13 mouse cellular contexts compared by ENCODE assay signal in the genomic region with DNA sequence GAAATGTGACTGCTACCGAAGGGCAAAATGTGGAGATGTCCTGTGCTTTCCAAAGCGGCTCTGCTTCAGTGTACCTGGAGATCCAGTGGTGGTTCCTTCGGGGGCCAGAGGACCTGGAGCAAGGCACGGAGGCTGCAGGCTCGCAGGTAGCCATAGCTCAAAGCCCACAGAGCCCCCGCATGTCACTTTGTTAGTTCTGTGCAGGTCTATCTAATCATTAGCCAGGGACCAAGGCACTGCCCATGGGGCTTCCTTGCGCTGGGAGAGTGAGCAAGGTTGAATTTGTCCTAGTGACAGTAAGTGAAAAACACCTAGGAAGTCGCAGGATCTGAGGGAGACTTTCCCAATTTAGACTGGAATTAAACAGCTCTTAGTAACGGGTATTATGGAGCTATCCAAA. TPM values are rescaled to one million over a fixed set of nuclear protein-coding genes. Genes with fewer than 3 reads are reported as not detected.
DNase-seq lines count a peak whose midpoint lies in the region; ATAC-seq lines count a peak whose summit lies in the region.
"Had no signal": no experiment of that assay in that cellular context is flagged by ENCODE, and none has a peak within 500 bp of the region (broad histone marks: within the 10 kb centered on the region; RNA-seq: fewer than 3 reads in every experiment).

No protein-coding gene starts in this region.

- peak overlapping the region; percentile 82 for H3K9ac ChIP-seq in midbrain, embryonic 16.5 days (ENCODE audit: low read depth, low read length)

- H3K27ac ChIP-seq in hindbrain, embryonic 10.5 days = no peak overlapping the region
- peak overlapping the region; percentile 19; the same call in 1 of the 2 replicates for H3K27ac ChIP-seq in midbrain, embryonic 16.5 days (ENCODE audit: low read length)
- no peak overlapping the region for H3K27ac ChIP-seq in heart, embryonic 10.5 days

- WGBS in hindbrain, embryonic 10.5 days = 14% methylated on average over 9 of the region's 9 CpGs
- WGBS in midbrain, embryonic 16.5 days = 24% methylated on average over 9 of the region's 9 CpGs
- 24% methylated on average over 9 of the region's 9 CpGs for WGBS in heart, embryonic 10.5 days

- DNase-seq in embryo, embryonic 9.5 days (ENCODE audit: extremely low spot score) = peak; percentile 8
- DNase-seq in embryo, embryonic 11 days = no peak
- peak; percentile 37 for DNase-seq in brain, adult 2 months (ENCODE audit: low read depth, low spot score)
- peak; percentile 17 for DNase-seq in hindbrain, embryonic 10.5 days (ENCODE audit: low spot score)
- DNase-seq in spleen, adult 12 weeks (ENCODE audit: low spot score) = no peak
- DNase-seq in yolk sac, embryonic 10.5 days (ENCODE audit: low spot score) = no peak
- DNase-seq in heart, embryonic 10.5 days (ENCODE audit: low spot score) = no peak
- DNase-seq: cerebellum, adult 8-10 months; lung, adult 2 months; thymus, postnatal 4 days had no signal

- H3K36me3 ChIP-seq in hindbrain, embryonic 10.5 days = no peaks in the 10 kb centered on the region
- H3K36me3 ChIP-seq in midbrain, embryonic 16.5 days (ENCODE audit: control insufficient read depth, insufficient read depth, low read length) = no peaks in the 10 kb centered on the region
- no peaks in the 10 kb centered on the region for H3K36me3 ChIP-seq in heart, embryonic 10.5 days

- no peak for ATAC-seq in midbrain, embryonic 16.5 days
- ATAC-seq: intestine, embryonic 16.5 days had no signal

- H3K4me2 ChIP-seq in midbrain, embryonic 16.5 days (ENCODE audit: low read length) = peak overlapping the region; percentile 90

- H3K27me3 ChIP-seq in hindbrain, embryonic 10.5 days (ENCODE audit: insufficient read depth, poor library complexity, severe bottlenecking) = peaks cover 48% of the 10 kb centered on the region
- H3K27me3 ChIP-seq in midbrain, embryonic 16.5 days (ENCODE audit: control insufficient read depth, insufficient read depth, low read depth, low read length) = no peaks in the 10 kb centered on the region
- peaks cover 48% of the 10 kb centered on the region for H3K27me3 ChIP-seq in heart, embryonic 10.5 days (ENCODE audit: insufficient read depth, poor library complexity, severe bottlenecking)

- peaks cover 21% of the 10 kb centered on the region; the same call in 1 of the 2 replicates for H3K4me1 ChIP-seq in hindbrain, embryonic 10.5 days (replicated peaks)
- peaks cover 6% of the 10 kb centered on the region for H3K4me1 ChIP-seq in midbrain, embryonic 16.5 days (ENCODE audit: control insufficient read depth, insufficient read depth, low read length)
- H3K4me1 ChIP-seq in heart, embryonic 10.5 days = peaks cover 9% of the 10 kb centered on the region; the same call in 1 of the 2 replicates

- H3K9me3 ChIP-seq in hindbrain, embryonic 10.5 days = no peaks in the 10 kb centered on the region
- no peaks in the 10 kb centered on the region for H3K9me3 ChIP-seq in midbrain, embryonic 16.5 days (replicated peaks; ENCODE audit: control insufficient read depth, low read length, poor library complexity, severe bottlenecking)
- H3K9me3 ChIP-seq in heart, embryonic 10.5 days = no peaks in the 10 kb centered on the region

- H3K4me3 ChIP-seq in hindbrain, embryonic 10.5 days = 0 out of 2 replicates have a peak overlapping the region, but pooled peaks have one; percentile 62
- H3K4me3 ChIP-seq in midbrain, embryonic 16.5 days (ENCODE audit: low read depth, low read length) = peak overlapping the region; percentile 72
- H3K4me3 ChIP-seq in heart, embryonic 10.5 days = no peak overlapping the region

RNA-seq across cellular contexts. Expression of a gene that starts 2.4 kb away (rescaled TPM):
- polyA plus RNA-seq in hindbrain, embryonic 10.5 days (2016; fragmentation: Nextera tagmentation; extraction: Ambion mirVana) = 0.62 and 2.3 TPM in 2 replicates
- polyA plus RNA-seq in midbrain, embryonic 16.5 days (2015; fragmentation: Nextera tagmentation; extraction: Ambion mirVana) = 79.8 and 95.0 TPM in 2 replicates
- polyA plus RNA-seq in heart, embryonic 10.5 days (2016; fragmentation: Nextera tagmentation; extraction: Ambion mirVana) = 0.13 TPM in 1 of 2 replicates, not detected in the other
- polyA plus RNA-seq: spleen, adult 2 months had no signal

Comparison
In these comparisons a context has a peak if more than half of its experiments do, and no peak if none do; other contexts are left out.
1. DNase-seq: peak in embryo, embryonic 9.5 days (single experiment), brain, adult 2 months (single experiment) and hindbrain, embryonic 10.5 days (single experiment); none in embryo, embryonic 11 days (single experiment), spleen, adult 12 weeks (single experiment), yolk sac, embryonic 10.5 days (single experiment) and heart, embryonic 10.5 days (single experiment).
2. RNA of a gene that starts 2.4 kb away (polyA plus RNA-seq): 79.8 to 95.0 TPM in midbrain, embryonic 16.5 days; 0.62 to 2.3 TPM in hindbrain, embryonic 10.5 days and 0.13 TPM in heart, embryonic 10.5 days; every median in the first group is over 10 times any median in the second.